ENCODE assay signal across 23 mouse cellular contexts in genomic region chr9:37038859-37039258, GRCm38 (mm10).
DNase-seq lines count a peak whose midpoint lies in the region; ATAC-seq lines count a peak whose summit lies in the region.
"Had no signal": no experiment of that assay in that cellular context is flagged by ENCODE, and none has a peak within 500 bp of the region (broad histone marks: within the 10 kb centered on the region; RNA-seq: fewer than 3 reads in every experiment).

No protein-coding gene starts in this region.

- H3K9ac ChIP-seq in forebrain, embryonic 11.5 days (ENCODE audit: low read length) = no peak overlapping the region
- no peak overlapping the region for H3K9ac ChIP-seq in midbrain, embryonic 13.5 days (replicated peaks)
- H3K9ac ChIP-seq in hindbrain, embryonic 16.5 days (ENCODE audit: low read depth, low read length) = no peak overlapping the region
- H3K9ac ChIP-seq: kidney, embryonic 15.5 days; limb, embryonic 13.5 days; liver, embryonic 13.5 days; lung, embryonic 14.5 days had no signal

- no peak overlapping the region for H3K4me3 ChIP-seq in forebrain, embryonic 10.5 days
- no peak overlapping the region for H3K4me3 ChIP-seq in forebrain, embryonic 11.5 days (ENCODE audit: low read depth, low read length)
- no peak overlapping the region for H3K4me3 ChIP-seq in midbrain, embryonic 13.5 days (replicated peaks)
- no peak overlapping the region for H3K4me3 ChIP-seq in midbrain, embryonic 10.5 days
- H3K4me3 ChIP-seq in hindbrain, embryonic 16.5 days (ENCODE audit: low read length) = no peak overlapping the region
- H3K4me3 ChIP-seq: embryonic facial prominence, embryonic 10.5 days; kidney, embryonic 15.5 days; limb, embryonic 13.5 days; liver, embryonic 13.5 days had no signal

- peaks cover 19% of the 10 kb centered on the region for H3K36me3 ChIP-seq in forebrain, embryonic 10.5 days (replicated peaks)
- no peaks in the 10 kb centered on the region for H3K36me3 ChIP-seq in forebrain, embryonic 11.5 days (ENCODE audit: control insufficient read depth, insufficient read depth, low read length)
- H3K36me3 ChIP-seq in midbrain, embryonic 13.5 days = 0 out of 2 replicates have a peak, but pooled peaks cover 2% of the 10 kb centered on the region
- peaks cover 27% of the 10 kb centered on the region for H3K36me3 ChIP-seq in midbrain, embryonic 10.5 days
- H3K36me3 ChIP-seq in hindbrain, embryonic 16.5 days (ENCODE audit: control insufficient read depth, insufficient read depth, low read length) = no peaks in the 10 kb centered on the region
- H3K36me3 ChIP-seq: kidney, embryonic 15.5 days; limb, embryonic 13.5 days; liver, embryonic 13.5 days had no signal

- WGBS in forebrain, embryonic 10.5 days = 79% methylated on average over 3 of the region's 3 CpGs
- WGBS in forebrain, embryonic 11.5 days = 68% methylated on average over 3 of the region's 3 CpGs
- WGBS in midbrain, embryonic 13.5 days = 60% methylated on average over 3 of the region's 3 CpGs
- 77% methylated on average over 3 of the region's 3 CpGs for WGBS in midbrain, embryonic 10.5 days
- 58% methylated on average over 3 of the region's 3 CpGs for WGBS in hindbrain, embryonic 16.5 days

- H3K4me2 ChIP-seq in forebrain, embryonic 11.5 days (ENCODE audit: low read depth, low read length, severe bottlenecking) = no peak overlapping the region
- no peak overlapping the region for H3K4me2 ChIP-seq in midbrain, embryonic 13.5 days (replicated peaks)
- H3K4me2 ChIP-seq in hindbrain, embryonic 16.5 days (ENCODE audit: low read length) = no peak overlapping the region
- H3K4me2 ChIP-seq: kidney, embryonic 15.5 days; limb, embryonic 13.5 days; liver, embryonic 13.5 days; lung, embryonic 14.5 days had no signal

- DNase-seq in forebrain, embryonic 10.5 days (ENCODE audit: extremely low spot score, low spot score) = no peak
- no peak for DNase-seq in forebrain, embryonic 11.5 days (ENCODE audit: low spot score)
- DNase-seq in midbrain, embryonic 10.5 days (ENCODE audit: low spot score) = no peak
- DNase-seq in urinary bladder, adult 2 months (ENCODE audit: low spot score) = no peak
- no peak for DNase-seq in gastrocnemius, adult 18-20 months (ENCODE audit: low spot score)
- DNase-seq in embryo, embryonic 11 days = no peak
- DNase-seq: adrenal gland, postnatal 10 days; cerebellum, adult 11-12 months; cerebellum, postnatal 36 days; gastrocnemius, postnatal 10 days; heart, postnatal 4 days; kidney, postnatal 4 days; liver, embryonic 13.5 days; lung, embryonic 14.5 days; lung, postnatal 36 days; thymus, postnatal 25 days had no signal

- no peaks in the 10 kb centered on the region for H3K27me3 ChIP-seq in forebrain, embryonic 10.5 days (ENCODE audit: poor library complexity, severe bottlenecking)
- no peaks in the 10 kb centered on the region for H3K27me3 ChIP-seq in forebrain, embryonic 11.5 days (ENCODE audit: control insufficient read depth, insufficient read depth, low read length)
- H3K27me3 ChIP-seq in midbrain, embryonic 13.5 days = no peaks in the 10 kb centered on the region
- no peaks in the 10 kb centered on the region for H3K27me3 ChIP-seq in midbrain, embryonic 10.5 days (ENCODE audit: low read depth, poor library complexity, severe bottlenecking)
- H3K27me3 ChIP-seq in hindbrain, embryonic 16.5 days (replicated peaks; ENCODE audit: control insufficient read depth, insufficient read depth, low read length) = no peaks in the 10 kb centered on the region
- H3K27me3 ChIP-seq: kidney, embryonic 15.5 days; liver, embryonic 13.5 days had no signal

- no peak for ATAC-seq in forebrain, embryonic 11.5 days (replicated peaks; ENCODE audit: low FRiP score)
- ATAC-seq in midbrain, embryonic 13.5 days = no peak; the same call in 1 of the 2 replicates
- ATAC-seq in hindbrain, embryonic 16.5 days = no peak
- ATAC-seq: intestine, embryonic 16.5 days; Patski had no signal

- peaks cover 30% of the 10 kb centered on the region for H3K4me1 ChIP-seq in forebrain, embryonic 10.5 days
- H3K4me1 ChIP-seq in forebrain, embryonic 11.5 days (replicated peaks; ENCODE audit: control insufficient read depth, insufficient read depth, low read length) = peaks cover 6% of the 10 kb centered on the region
- peaks cover 23% of the 10 kb centered on the region for H3K4me1 ChIP-seq in midbrain, embryonic 13.5 days (replicated peaks)
- peaks cover 24% of the 10 kb centered on the region for H3K4me1 ChIP-seq in midbrain, embryonic 10.5 days
- H3K4me1 ChIP-seq in hindbrain, embryonic 16.5 days (ENCODE audit: control insufficient read depth, insufficient read depth, low read depth, low read length) = peaks cover 10% of the 10 kb centered on the region
- H3K4me1 ChIP-seq: liver, embryonic 13.5 days had no signal

- H3K9me3 ChIP-seq in forebrain, embryonic 10.5 days = no peaks in the 10 kb centered on the region; the same call in 1 of the 2 replicates
- no peaks in the 10 kb centered on the region for H3K9me3 ChIP-seq in forebrain, embryonic 11.5 days (ENCODE audit: control insufficient read depth, low read length)
- H3K9me3 ChIP-seq in midbrain, embryonic 13.5 days = no peaks in the 10 kb centered on the region
- peaks cover 8% of the 10 kb centered on the region; the same call in 1 of the 2 replicates for H3K9me3 ChIP-seq in midbrain, embryonic 10.5 days (replicated peaks)
- H3K9me3 ChIP-seq in hindbrain, embryonic 16.5 days (ENCODE audit: control insufficient read depth, low read length) = no peaks in the 10 kb centered on the region
- H3K9me3 ChIP-seq: kidney, embryonic 15.5 days; limb, embryonic 13.5 days; liver, embryonic 13.5 days had no signal

- H3K27ac ChIP-seq in forebrain, embryonic 10.5 days = peak overlapping the region; percentile 56; the same call in 1 of the 2 replicates
- no peak overlapping the region for H3K27ac ChIP-seq in forebrain, embryonic 11.5 days (ENCODE audit: low read depth, low read length)
- peak overlapping the region; percentile 67 for H3K27ac ChIP-seq in midbrain, embryonic 13.5 days
- no peak overlapping the region; the same call in 1 of the 2 replicates for H3K27ac ChIP-seq in midbrain, embryonic 10.5 days (replicated peaks)
- peak overlapping the region; percentile 48 for H3K27ac ChIP-seq in hindbrain, embryonic 16.5 days (ENCODE audit: low read depth, low read length)
- H3K27ac ChIP-seq: kidney, embryonic 15.5 days; limb, embryonic 13.5 days; liver, embryonic 13.5 days had no signal

Comparison
In these comparisons a context has a peak if more than half of its experiments do, and no peak if none do; other contexts are left out.
1. H3K27ac ChIP-seq: peak in forebrain, embryonic 10.5 days (single experiment), midbrain, embryonic 13.5 days (single experiment) and hindbrain, embryonic 16.5 days (single experiment); none in forebrain, embryonic 11.5 days (single experiment) and midbrain, embryonic 10.5 days (single experiment).